Mouse (Mus musculus) cerebellum, postnatal 14 days (tissue): ENCODE data around the gene Rtn4r.

ENCODE experiments used
- DNase-seq, 2 experiments: peaks; one replicate each; pipeline ENCODE4 v3.0.0; 2021; ENCODE audit warnings: mixed read lengths in 2 of 2

Gene Rtn4r

DNA sequence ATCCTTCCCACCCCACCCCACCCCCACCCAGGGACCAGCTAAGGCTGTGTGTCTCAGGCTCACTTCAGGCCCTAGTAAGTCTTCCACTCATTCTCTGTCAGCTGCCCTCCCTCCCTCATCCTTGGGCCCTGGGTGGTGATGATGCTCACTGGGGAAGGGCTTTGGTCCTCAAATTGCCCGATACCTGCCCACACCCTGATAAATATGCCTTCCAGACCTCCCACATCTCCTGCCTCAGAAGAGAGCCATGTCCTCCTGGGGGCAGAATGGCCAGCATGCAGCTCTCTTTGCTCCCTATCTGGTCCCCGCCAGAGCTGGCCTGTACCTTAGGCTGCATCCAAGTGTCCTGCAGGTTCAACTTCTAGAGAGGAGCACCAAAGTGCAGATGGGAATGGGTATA, 2.3 kb upstream of the Rtn4r start:
- DNase-seq, result no peak

DNA sequence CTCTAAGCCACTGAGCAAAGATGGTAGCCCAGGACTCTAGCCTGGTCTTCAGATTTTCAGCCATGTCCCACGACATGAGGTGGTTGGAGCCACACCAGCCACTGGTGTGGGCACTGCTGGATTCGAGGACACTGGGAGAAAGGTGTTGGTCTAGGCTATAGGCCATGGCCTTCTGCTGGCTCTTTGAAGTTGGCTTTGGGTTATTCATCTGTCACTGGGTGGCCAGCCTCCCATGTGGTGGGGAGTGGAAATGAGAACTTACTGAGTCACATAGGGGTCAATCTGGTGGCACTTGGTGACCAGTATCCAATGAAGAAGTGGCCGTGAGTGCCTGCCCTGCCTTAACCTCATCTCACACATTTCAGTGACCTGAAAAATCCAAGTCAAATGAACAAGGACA, 1.2 kb upstream of the Rtn4r start:
- no peak for DNase-seq

GRCm38 (mm10) chr16:18127871-18128563, 575 bp downstream of the Rtn4r start:
- DNase-seq, result peak; percentile 63 to 65

DNA sequence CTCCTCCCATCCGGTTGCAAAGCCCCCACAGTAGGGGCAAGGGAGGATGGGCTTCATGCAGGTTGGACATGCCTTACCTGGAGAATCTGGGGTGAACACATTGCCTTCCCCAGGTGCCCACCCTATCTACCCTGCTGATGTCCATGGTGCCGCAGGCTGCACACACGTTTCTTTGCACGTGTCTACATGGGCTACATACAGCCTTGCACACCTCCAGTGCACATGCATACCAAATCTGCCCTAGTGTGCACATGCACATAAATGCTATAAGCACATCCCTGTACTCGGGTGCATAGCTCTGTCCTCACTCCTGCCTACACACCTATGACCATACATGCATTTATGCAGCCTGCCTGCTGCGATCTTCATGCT, 1.1 kb downstream of the Rtn4r start:
- DNase-seq, result no peak

DNA sequence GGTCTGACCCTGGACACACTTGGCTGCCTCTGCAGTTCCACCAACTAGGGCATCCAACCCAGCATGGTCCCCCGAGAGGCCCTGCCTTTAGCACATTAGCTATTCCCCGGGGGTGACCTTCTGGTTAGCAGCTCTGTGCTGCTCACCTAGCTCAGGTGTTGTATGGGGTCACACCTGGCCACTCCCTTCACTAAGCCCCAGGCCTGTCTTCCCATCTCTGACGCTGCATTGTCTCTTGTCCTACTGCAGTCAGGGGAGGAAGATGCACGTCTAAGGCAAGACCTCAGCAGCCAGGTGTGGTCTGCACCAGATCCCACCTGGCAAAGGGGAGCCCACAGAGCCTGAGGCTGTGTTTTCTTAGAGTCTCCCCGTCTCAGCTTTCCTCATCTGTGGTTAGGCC, 2.0 kb downstream of the Rtn4r start:
- no peak for DNase-seq

DNA sequence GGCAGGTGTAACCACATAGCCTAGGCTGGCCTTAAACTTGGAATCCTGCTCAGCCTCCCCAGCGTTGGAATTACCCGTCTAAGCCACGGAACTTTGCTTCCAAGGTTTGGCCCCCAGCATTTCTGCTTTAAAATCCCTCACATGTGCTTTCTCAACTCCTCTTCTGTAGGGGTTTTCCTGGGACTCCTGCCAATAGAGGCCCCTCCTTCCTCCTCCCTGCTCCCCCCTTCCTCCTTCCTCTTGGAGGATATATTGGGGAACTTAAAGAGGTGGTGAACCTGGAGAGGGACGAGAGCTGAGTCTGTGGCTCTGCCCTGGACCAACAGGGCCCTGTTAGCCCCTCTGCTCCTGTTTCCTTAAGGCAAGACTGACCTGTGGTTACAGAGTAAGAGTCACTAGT, 2.8 kb downstream of the Rtn4r start:
- no peak for DNase-seq

GRCm38 (mm10) chr16:18130705-18131104, 3.3 kb downstream of the Rtn4r start:
- peak; percentile 87 to 88 for DNase-seq

DNA sequence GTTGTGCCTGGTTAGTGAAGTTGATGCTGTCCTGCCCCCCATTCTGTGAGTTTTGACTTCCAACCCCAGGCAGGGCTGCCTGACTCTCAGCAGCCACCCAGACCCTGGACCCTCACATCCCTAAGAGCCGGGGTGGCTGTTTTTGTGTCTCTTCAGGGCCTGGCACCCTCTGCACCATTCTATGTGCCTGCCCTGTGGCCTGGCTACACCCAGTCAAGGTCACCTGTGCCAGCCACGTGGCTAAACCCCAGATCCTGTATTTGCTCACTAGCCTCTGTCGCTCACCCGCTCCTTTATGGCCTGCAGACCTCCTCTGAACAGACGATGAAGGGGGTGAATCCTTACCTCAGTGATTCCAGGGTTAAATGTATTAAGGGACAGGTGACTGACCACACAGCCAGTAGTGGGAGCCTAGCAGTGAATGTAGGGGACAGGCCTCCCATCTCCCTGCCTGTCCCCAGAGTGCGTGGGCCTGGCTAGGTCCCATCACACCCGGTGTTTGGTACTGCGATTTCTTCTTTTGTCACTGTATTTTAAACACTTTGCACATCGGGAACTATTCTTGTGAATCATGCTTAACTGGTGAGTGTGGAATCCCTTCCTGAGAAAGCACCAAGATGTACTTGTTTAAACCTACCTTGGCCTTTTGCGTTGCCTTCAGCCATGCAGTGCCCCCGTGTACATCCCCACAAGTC, 4.0 kb downstream of the Rtn4r start:
- DNase-seq, result peak in 1 of 2 experiments; percentile 44

GRCm38 (mm10) chr16:18132026-18132425, 4.6 kb downstream of the Rtn4r start:
- DNase-seq, result no peak

DNA sequence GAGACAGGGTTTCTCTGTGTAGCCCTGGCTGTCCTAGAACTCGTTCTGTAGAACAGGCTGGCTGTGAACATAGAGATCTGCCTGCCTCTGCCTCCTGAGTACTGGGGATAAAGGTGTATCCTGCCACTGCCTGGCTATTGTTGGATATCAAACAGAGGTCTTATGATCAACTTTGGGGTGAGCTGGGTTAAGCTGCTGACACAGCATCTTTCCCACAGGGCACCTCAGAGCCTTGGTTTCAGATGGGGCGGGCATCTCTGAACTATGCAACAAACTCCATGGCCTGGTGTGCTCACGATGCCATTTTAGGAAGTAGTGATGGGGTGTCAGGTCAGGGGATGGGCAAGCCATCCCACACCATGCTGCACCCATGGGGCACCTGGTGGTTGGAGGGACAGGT, 5.1 kb downstream of the Rtn4r start:
- DNase-seq, result no peak

GRCm38 (mm10) chr16:18133133-18133920, 5.9 kb downstream of the Rtn4r start:
- no peak for DNase-seq

DNA sequence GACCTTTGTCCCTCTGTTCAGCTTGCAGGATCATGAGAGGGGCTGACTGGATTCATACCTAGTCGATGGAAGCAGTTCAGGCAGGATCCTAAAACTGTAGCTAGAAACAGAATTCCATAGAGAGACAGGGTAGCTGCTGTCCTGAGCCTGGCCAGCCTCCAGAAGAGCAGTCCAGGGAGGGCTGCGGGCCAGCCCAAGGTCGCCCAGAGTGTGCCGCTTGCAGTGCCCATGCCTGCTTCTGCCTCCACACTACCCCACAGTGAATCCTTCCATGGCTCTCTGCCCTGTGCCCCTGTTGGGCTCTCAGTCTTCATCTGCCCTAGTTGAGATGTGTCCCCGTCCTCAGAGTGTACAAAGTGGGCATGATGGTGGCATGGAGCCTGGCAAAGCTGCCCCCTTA, 7.8 kb downstream of the Rtn4r start:
- peak; percentile 78 to 87 for DNase-seq

- peak; percentile 56 to 68 for DNase-seq
Observed at GRCm38 (mm10) chr16:18136015-18136414, 8.6 kb downstream of the Rtn4r start.

DNA sequence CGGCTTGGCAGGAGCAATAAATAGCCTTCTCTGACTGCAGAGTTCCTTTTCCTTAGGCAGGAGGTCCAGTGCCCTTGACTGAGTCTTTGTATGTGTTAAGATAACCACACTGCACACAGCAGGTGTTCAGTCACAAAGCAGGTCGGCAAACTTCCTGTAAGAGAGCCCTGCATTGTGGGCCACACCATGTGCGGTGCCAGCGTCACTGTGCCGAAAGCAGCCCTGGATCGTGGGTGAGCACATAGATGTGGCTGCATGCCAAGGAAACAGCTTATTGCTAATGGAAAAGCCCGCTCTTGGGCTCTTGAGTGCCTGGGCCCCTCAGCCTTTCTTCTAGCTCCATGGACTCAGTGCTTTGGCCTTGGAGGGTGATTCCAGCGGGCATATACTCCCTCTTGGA, 16.8 kb downstream of the Rtn4r start:
- DNase-seq, result peak; percentile 80 to 83

- DNase-seq, result no peak
Observed at GRCm38 (mm10) chr16:18145341-18145867, 18.0 kb downstream of the Rtn4r start.

DNA sequence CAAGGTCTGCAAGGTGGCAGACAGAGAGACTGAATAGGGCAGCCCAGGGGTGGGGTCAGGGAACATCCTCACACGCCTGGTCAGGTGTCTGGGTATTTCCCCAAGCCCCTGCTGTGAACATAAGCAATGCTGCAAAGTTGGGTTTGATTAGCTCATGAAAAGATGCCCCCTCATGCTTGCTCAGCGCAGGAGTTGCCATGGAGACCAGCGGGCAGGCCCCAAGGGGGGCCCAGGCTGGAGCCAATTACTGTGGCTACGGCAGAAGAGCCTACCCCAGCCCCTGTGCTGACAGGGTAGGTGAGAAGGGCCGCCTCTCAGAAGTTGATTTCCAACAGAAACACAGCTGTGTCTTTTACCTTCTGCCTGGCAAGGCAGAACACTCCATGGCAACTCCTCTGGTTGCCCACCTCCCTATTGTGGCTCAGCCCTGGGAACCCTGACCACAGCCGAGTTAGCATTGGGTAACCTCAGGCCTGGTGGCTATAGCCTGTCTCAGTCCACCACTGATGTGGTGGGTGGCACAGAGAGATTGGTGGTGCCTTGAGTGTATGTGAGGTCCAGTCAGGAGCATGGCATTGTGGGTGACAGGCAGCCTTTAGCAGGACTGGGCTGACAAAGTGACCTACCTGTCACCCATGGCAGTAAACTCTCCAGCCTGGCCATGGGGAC, 20.9 kb downstream of the Rtn4r start:
- peak in 1 of 2 experiments; percentile 47 for DNase-seq

- DNase-seq, result no peak
Observed at GRCm38 (mm10) chr16:18149205-18149604, 21.8 kb downstream of the Rtn4r start.

DNA sequence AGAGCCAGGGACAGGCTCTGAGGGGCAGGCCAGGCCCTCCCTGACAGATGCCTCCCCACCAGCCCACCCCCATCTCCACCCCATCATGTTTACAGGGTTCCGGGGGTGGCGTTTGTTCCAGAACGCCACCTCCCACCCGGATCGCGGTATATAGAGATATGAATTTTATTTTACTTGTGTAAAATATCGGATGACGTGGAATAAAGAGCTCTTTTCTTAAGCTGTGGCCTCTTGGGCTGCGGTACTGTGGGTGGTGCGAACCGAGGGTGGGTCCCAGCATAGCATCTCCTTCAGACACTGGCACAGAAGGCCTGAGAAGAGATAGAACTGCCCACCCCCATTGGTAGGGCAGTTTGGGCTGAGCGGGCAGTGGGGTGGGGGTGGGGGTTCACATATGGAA, 24.7 kb downstream of the Rtn4r start:
- DNase-seq, result no peak

GRCm38 (mm10) chr16:18152769-18153445, 25.5 kb downstream of the Rtn4r start:
- DNase-seq, result no peak

DNA sequence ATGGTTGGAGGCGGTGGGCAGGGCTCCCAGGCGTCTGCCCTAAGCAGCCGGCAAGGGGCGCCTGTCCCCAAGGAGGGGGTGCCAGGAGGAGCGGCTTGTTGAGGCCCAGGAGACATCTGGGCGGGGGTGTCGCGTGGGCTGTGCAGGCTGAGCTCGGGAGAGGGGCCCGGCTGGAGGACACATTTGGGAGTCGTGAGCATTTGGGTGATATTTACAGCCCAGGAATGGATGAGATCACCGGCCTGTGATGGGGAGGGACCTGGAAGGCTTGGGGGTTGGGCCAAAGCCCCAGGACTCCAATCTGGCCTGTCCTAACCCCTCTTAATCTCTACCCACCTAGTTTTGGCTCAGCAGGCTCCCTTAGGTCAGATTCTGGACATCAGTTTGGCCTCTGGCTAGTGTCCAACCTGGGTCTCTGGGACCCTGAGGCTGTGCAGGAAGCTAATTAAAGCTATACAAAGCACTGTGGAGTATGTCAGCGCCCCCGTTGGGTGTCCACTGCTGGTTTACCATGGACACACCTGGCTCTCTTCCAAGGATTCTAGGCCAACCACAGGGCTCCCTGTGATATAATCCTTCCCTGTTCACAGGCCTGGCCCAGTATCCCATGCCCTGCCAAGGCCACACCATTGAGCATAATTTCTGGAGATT, 27.2 kb downstream of the Rtn4r start:
- DNase-seq, result peak; percentile 79 to 80

GRCm38 (mm10) chr16:18156579-18157350, 29.3 kb downstream of the Rtn4r start:
- DNase-seq, result no peak
